Mouse (Mus musculus): ENCODE results near the gene Prkn. TPM values are rescaled to one million over a fixed set of nuclear protein-coding genes. Genes with fewer than 3 reads are reported as not detected.

Gene Prkn
- polyA plus RNA-seq, 1 experiment from 2014 or later: 3.2 TPM

GRCm38 (mm10) chr17:11067076-11067703, 227.0 kb downstream of the Prkn start:
- no peaks in the 10 kb centered on the region for H3K36me3 ChIP-seq (ENCODE audit: inconsistent target)
- WGBS (ENCODE audit: missing documents): 51% methylated on average over 16 of the region's 16 CpGs
- H3K79me2 ChIP-seq (ENCODE audit: inconsistent target): no peaks in the 10 kb centered on the region
- H3K4me3 ChIP-seq (ENCODE audit: inconsistent target): no peak overlapping the region
- no peak overlapping the region for H3K27ac ChIP-seq

- 45% methylated on average over 14 of the region's 14 CpGs for WGBS (ENCODE audit: missing documents)
- Histone ChIP-seq H3K79me2 (ENCODE audit: inconsistent target) (no peaks in the 10 kb centered on the region), H3K27ac (no peak overlapping the region), H3K4me3 (ENCODE audit: inconsistent target) (no peak overlapping the region), H3K36me3 (ENCODE audit: inconsistent target) (no peaks in the 10 kb centered on the region)
Observed at GRCm38 (mm10) chr17:11067704-11068475, 227.7 kb downstream of the Prkn start.

GRCm38 (mm10) chr17:11070996-11071395, 230.8 kb downstream of the Prkn start:
- no peak overlapping the region for H3K27ac ChIP-seq
- H3K4me3 ChIP-seq (ENCODE audit: inconsistent target): no peak overlapping the region
- H3K79me2 ChIP-seq (ENCODE audit: inconsistent target): no peaks in the 10 kb centered on the region
- no peaks in the 10 kb centered on the region for H3K36me3 ChIP-seq (ENCODE audit: inconsistent target)

- WGBS (ENCODE audit: missing documents): 87% methylated on average over 6 of the region's 6 CpGs
- no peak overlapping the region for H3K4me3 ChIP-seq (ENCODE audit: inconsistent target)
- no peaks in the 10 kb centered on the region for H3K79me2 ChIP-seq (ENCODE audit: inconsistent target)
- no peak overlapping the region for H3K27ac ChIP-seq
- H3K36me3 ChIP-seq (ENCODE audit: inconsistent target): no peaks in the 10 kb centered on the region
Observed at GRCm38 (mm10) chr17:11076319-11076903, 236.2 kb downstream of the Prkn start.

- Histone ChIP-seq H3K27ac (no peak overlapping the region), H3K36me3 (ENCODE audit: inconsistent target) (no peaks in the 10 kb centered on the region), H3K4me3 (ENCODE audit: inconsistent target) (no peak overlapping the region), H3K79me2 (ENCODE audit: inconsistent target) (no peaks in the 10 kb centered on the region)
- WGBS (ENCODE audit: missing documents): 82% methylated on average over 1 of the region's 1 CpGs
Observed at GRCm38 (mm10) chr17:11086492-11086891, 246.3 kb downstream of the Prkn start.

GRCm38 (mm10) chr17:11087088-11087487, 246.9 kb downstream of the Prkn start:
- Histone ChIP-seq H3K4me3 (ENCODE audit: inconsistent target) (no peak overlapping the region), H3K27ac (no peak overlapping the region), H3K36me3 (ENCODE audit: inconsistent target) (no peaks in the 10 kb centered on the region), H3K79me2 (ENCODE audit: inconsistent target) (no peaks in the 10 kb centered on the region)
- WGBS (ENCODE audit: missing documents): 97% methylated on average over 5 of the region's 5 CpGs

- Histone ChIP-seq H3K27ac (no peak overlapping the region), H3K79me2 (ENCODE audit: inconsistent target) (no peaks in the 10 kb centered on the region), H3K4me3 (ENCODE audit: inconsistent target) (no peak overlapping the region), H3K36me3 (ENCODE audit: inconsistent target) (no peaks in the 10 kb centered on the region)
- 86% methylated on average over 8 of the region's 8 CpGs for WGBS (ENCODE audit: missing documents)
Observed at GRCm38 (mm10) chr17:11087823-11088222, 247.6 kb downstream of the Prkn start.

GRCm38 (mm10) chr17:11089361-11089760, 249.2 kb downstream of the Prkn start:
- Histone ChIP-seq H3K36me3 (ENCODE audit: inconsistent target) (no peaks in the 10 kb centered on the region), H3K27ac (no peak overlapping the region), H3K79me2 (ENCODE audit: inconsistent target) (no peaks in the 10 kb centered on the region), H3K4me3 (ENCODE audit: inconsistent target) (no peak overlapping the region)
- 87% methylated on average over 6 of the region's 6 CpGs for WGBS (ENCODE audit: missing documents)

GRCm38 (mm10) chr17:11092900-11093299, 252.7 kb downstream of the Prkn start:
- 79% methylated on average over 6 of the region's 6 CpGs for WGBS (ENCODE audit: missing documents)
- H3K4me3 ChIP-seq (ENCODE audit: inconsistent target): no peak overlapping the region
- H3K36me3 ChIP-seq (ENCODE audit: inconsistent target): no peaks in the 10 kb centered on the region
- H3K79me2 ChIP-seq (ENCODE audit: inconsistent target): no peaks in the 10 kb centered on the region
- H3K27ac ChIP-seq: no peak overlapping the region

- Histone ChIP-seq H3K4me3 (ENCODE audit: inconsistent target) (no peak overlapping the region), H3K79me2 (ENCODE audit: inconsistent target) (no peaks in the 10 kb centered on the region), H3K36me3 (ENCODE audit: inconsistent target) (no peaks in the 10 kb centered on the region), H3K27ac (no peak overlapping the region)
- WGBS (ENCODE audit: missing documents): 71% methylated on average over 3 of the region's 3 CpGs
Observed at GRCm38 (mm10) chr17:11093321-11093720, 253.1 kb downstream of the Prkn start.

- Histone ChIP-seq H3K4me3 (ENCODE audit: inconsistent target) (no peak overlapping the region), H3K79me2 (ENCODE audit: inconsistent target) (no peaks in the 10 kb centered on the region), H3K27ac (no peak overlapping the region), H3K36me3 (ENCODE audit: inconsistent target) (no peaks in the 10 kb centered on the region)
- 86% methylated on average over 1 of the region's 3 CpGs for WGBS (ENCODE audit: missing documents)
Observed at GRCm38 (mm10) chr17:11107007-11107406, 266.8 kb downstream of the Prkn start.

GRCm38 (mm10) chr17:11107916-11108315, 267.7 kb downstream of the Prkn start:
- no peaks in the 10 kb centered on the region for H3K79me2 ChIP-seq (ENCODE audit: inconsistent target)

GRCm38 (mm10) chr17:11117508-11117907, 277.3 kb downstream of the Prkn start:
- Histone ChIP-seq H3K27ac (no peak overlapping the region), H3K4me3 (ENCODE audit: inconsistent target) (no peak overlapping the region), H3K79me2 (ENCODE audit: inconsistent target) (no peaks in the 10 kb centered on the region), H3K36me3 (ENCODE audit: inconsistent target) (no peaks in the 10 kb centered on the region)
- WGBS (ENCODE audit: missing documents): 96% methylated on average over 5 of the region's 10 CpGs

More at GRCm38 (mm10) chr17:11107916-11108315, 267.7 kb downstream of the Prkn start:
- Histone ChIP-seq H3K36me3 (ENCODE audit: inconsistent target) (no peaks in the 10 kb centered on the region), H3K4me3 (ENCODE audit: inconsistent target) (no peak overlapping the region), H3K27ac (no peak overlapping the region)
- 19% methylated on average over 2 of the region's 2 CpGs for WGBS (ENCODE audit: missing documents)

- Histone ChIP-seq H3K27ac (no peak overlapping the region), H3K4me3 (ENCODE audit: inconsistent target) (no peak overlapping the region), H3K36me3 (ENCODE audit: inconsistent target) (no peaks in the 10 kb centered on the region), H3K79me2 (ENCODE audit: inconsistent target) (no peaks in the 10 kb centered on the region)
- 89% methylated on average over 7 of the region's 7 CpGs for WGBS (ENCODE audit: missing documents)
Observed at GRCm38 (mm10) chr17:11124048-11124447, 283.9 kb downstream of the Prkn start.

GRCm38 (mm10) chr17:11127217-11127616, 287.0 kb downstream of the Prkn start:
- H3K36me3 ChIP-seq (ENCODE audit: inconsistent target): no peaks in the 10 kb centered on the region
- H3K4me3 ChIP-seq (ENCODE audit: inconsistent target): no peak overlapping the region
- no peaks in the 10 kb centered on the region for H3K79me2 ChIP-seq (ENCODE audit: inconsistent target)
- WGBS (ENCODE audit: missing documents): 71% methylated on average over 1 of the region's 1 CpGs
- H3K27ac ChIP-seq: no peak overlapping the region
